Mouse (Mus musculus) stomach, postnatal 0 days (tissue): ENCODE measurements at regions not wholly inside any gene's neighbourhood (a gene's known extent, or its start where the extent isn't known, plus 50 kb on each side); places are given as distances from the start of the nearest gene placed in this dataset.

ENCODE experiments used
- CTCF ChIP-seq: IDR thresholded peaks from 2 replicates; pipeline ENCODE4 v1.5.1; 2016; ENCODE audit warnings: antibody characterized with exemption, low read depth, mild to moderate bottlenecking, moderate library complexity
- EP300 ChIP-seq: optimal IDR thresholded peaks from 2 replicates; pipeline ENCODE3; 2016; ENCODE audit warnings: antibody characterized with exemption

GRCm38 (mm10) chr6:31167732-31168131, 208.9 kb upstream of the Klf14 start:
- TF ChIP-seq CTCF (no peak), EP300 (no peak)
